Mouse (Mus musculus): ENCODE results near the gene Astn1. TPM values are rescaled to one million over a fixed set of nuclear protein-coding genes. Genes with fewer than 3 reads are reported as not detected.

The Astn1 gene
- polyA plus RNA-seq, 1 experiment from 2014 or later: 38.2 TPM

DNA sequence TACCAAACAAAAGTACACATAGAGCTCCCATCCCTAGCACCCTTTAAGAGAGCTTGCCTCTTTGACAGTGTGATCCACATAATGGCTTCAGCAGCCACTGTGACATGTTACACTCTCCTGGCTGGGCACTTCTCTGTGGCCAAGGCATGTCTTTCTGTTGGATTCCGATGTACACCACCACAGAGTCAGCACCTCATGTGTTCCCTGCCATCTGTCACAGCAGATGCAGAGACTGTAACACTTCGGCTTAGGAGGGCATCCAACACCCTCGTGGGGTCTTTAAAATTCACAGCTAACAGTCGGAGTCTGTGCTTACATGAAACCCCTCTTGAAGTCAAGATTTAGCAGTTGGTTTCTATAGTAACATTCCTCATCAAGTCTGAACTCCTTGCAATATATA is 154.5 kb downstream of the Astn1 start:
- Histone ChIP-seq H3K9me3 (ENCODE audit: control insufficient read depth, low read length) (no peaks in the 10 kb centered on the region), H3K27me3 (replicated peaks; ENCODE audit: control insufficient read depth, insufficient read depth, low read length) (no peaks in the 10 kb centered on the region), H3K4me2 (ENCODE audit: low read length) (no peak overlapping the region), H3K36me3 (ENCODE audit: control insufficient read depth, insufficient read depth, low read length) (peaks cover 11% of the 10 kb centered on the region), H3K4me1 (ENCODE audit: control insufficient read depth, insufficient read depth, low read depth, low read length) (no peaks in the 10 kb centered on the region), H3K4me3 (ENCODE audit: low read length) (no peak overlapping the region), H3K27ac (ENCODE audit: low read depth, low read length) (no peak overlapping the region), H3K9ac (ENCODE audit: low read depth, low read length) (no peak overlapping the region)
- peak; percentile 72 for ATAC-seq
- WGBS: 63% methylated on average over 4 of the region's 4 CpGs

DNA sequence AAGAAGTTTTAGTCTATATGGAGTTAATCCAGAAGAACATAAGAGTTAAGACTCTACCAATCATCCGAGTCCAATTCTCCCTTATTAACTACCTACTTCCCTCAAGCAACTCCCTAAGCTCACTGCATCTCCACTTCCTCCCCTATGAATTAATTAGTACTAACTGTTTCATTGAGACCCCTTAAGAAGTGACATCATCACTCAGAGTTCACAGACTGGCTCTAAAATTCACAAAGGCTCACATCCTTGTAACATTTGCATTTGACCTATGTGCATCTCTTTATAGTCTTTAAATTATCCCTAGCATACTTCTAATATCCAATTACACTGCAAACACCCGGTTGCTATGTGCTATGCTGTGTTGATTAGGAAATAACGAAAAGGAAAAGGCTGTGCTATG is 174.1 kb downstream of the Astn1 start:
- Histone ChIP-seq H3K4me1 (ENCODE audit: control insufficient read depth, insufficient read depth, low read depth, low read length) (no peaks in the 10 kb centered on the region), H3K36me3 (ENCODE audit: control insufficient read depth, insufficient read depth, low read length) (0 out of 2 replicates have a peak, but pooled peaks cover 3% of the 10 kb centered on the region), H3K27ac (ENCODE audit: low read depth, low read length) (no peak overlapping the region), H3K9ac (ENCODE audit: low read depth, low read length) (no peak overlapping the region), H3K9me3 (ENCODE audit: control insufficient read depth, low read length) (no peaks in the 10 kb centered on the region), H3K27me3 (replicated peaks; ENCODE audit: control insufficient read depth, insufficient read depth, low read length) (no peaks in the 10 kb centered on the region), H3K4me2 (ENCODE audit: low read length) (no peak overlapping the region), H3K4me3 (ENCODE audit: low read length) (no peak overlapping the region)
- no peak for ATAC-seq
- 51% methylated on average over 3 of the region's 3 CpGs for WGBS

DNA sequence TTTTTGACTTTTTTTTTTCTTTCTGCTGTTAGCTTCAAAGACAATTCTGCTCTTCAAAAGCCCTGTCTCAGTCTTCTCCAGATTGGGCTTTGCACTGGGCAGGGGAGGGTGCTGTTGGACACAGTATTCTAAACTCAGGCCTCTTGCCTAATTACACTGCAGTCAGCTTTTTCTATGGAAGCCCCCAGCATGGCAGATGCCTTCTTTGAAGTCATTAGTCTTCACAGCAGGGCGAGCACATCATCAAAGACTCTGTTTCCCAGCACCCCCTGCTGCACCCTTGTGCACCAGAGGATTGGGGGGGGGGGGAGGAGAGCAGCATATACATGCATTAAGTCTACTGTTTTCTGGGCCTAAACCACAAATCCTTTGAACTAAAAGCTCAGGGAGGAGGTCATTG is 174.8 kb downstream of the Astn1 start:
- 8% methylated on average over 1 of the region's 1 CpGs for WGBS
- Histone ChIP-seq H3K9me3 (ENCODE audit: control insufficient read depth, low read length) (no peaks in the 10 kb centered on the region), H3K27me3 (replicated peaks; ENCODE audit: control insufficient read depth, insufficient read depth, low read length) (no peaks in the 10 kb centered on the region), H3K4me1 (ENCODE audit: control insufficient read depth, insufficient read depth, low read depth, low read length) (no peaks in the 10 kb centered on the region), H3K36me3 (ENCODE audit: control insufficient read depth, insufficient read depth, low read length) (0 out of 2 replicates have a peak, but pooled peaks cover 3% of the 10 kb centered on the region), H3K4me2 (ENCODE audit: low read length) (no peak overlapping the region), H3K9ac (ENCODE audit: low read depth, low read length) (no peak overlapping the region), H3K27ac (ENCODE audit: low read depth, low read length) (no peak overlapping the region), H3K4me3 (ENCODE audit: low read length) (no peak overlapping the region)
- peak; percentile 63 for ATAC-seq

DNA sequence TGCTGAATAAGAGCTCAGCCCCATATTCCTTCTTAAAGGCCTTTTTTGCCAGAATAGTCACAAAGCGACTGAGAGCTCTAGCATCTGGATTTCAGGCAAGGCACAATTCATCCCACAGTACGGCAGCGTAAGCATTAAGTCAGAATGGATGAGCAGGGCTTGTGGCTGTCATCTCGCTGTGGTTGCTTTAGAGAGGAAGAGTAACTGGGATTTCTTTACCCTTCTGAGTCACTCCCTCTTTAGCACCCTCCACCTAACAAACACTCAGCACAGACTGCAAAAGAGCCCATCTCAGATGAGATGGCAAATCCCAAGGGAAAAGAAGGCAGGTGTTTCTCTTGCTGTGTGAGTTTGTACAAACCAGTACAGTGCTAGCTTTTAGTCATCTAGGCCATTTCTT is 183.0 kb downstream of the Astn1 start:
- H3K27me3 ChIP-seq (replicated peaks; ENCODE audit: control insufficient read depth, insufficient read depth, low read length): no peaks in the 10 kb centered on the region
- no peak overlapping the region for H3K4me2 ChIP-seq (ENCODE audit: low read length)
- H3K9me3 ChIP-seq (ENCODE audit: control insufficient read depth, low read length): no peaks in the 10 kb centered on the region
- 65% methylated on average over 4 of the region's 4 CpGs for WGBS
- no peak overlapping the region for H3K9ac ChIP-seq (ENCODE audit: low read depth, low read length)
- H3K36me3 ChIP-seq (ENCODE audit: control insufficient read depth, insufficient read depth, low read length): peaks cover 6% of the 10 kb centered on the region; the same call in 1 of the 2 replicates
- no peak overlapping the region for H3K4me3 ChIP-seq (ENCODE audit: low read length)
- no peak for ATAC-seq
- 0 out of 2 replicates have a peak, but pooled peaks cover 3% of the 10 kb centered on the region for H3K4me1 ChIP-seq (ENCODE audit: control insufficient read depth, insufficient read depth, low read depth, low read length)
- no peak overlapping the region for H3K27ac ChIP-seq (ENCODE audit: low read depth, low read length)

DNA sequence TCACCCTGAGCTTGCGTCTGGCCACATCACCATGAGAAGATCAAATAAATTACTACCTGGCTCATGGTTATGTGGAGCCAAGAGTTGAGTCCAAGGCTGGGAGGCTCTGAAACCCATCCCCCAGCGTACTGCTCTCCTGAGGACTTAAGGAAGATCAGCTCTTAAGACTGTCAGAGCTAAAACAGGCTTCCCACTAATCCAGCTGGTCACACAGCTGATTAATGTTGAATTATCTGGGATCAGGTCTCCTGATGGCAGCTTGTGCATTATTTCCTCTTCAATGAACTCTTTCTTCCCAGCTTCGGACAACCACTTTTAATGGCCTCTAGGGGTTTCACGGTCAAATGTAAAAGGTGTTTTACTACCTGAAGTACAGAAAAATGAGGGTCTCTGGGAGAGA is 184.4 kb downstream of the Astn1 start:
- Histone ChIP-seq H3K27me3 (replicated peaks; ENCODE audit: control insufficient read depth, insufficient read depth, low read length) (no peaks in the 10 kb centered on the region), H3K4me2 (ENCODE audit: low read length) (no peak overlapping the region), H3K4me1 (ENCODE audit: control insufficient read depth, insufficient read depth, low read depth, low read length) (0 out of 2 replicates have a peak, but pooled peaks cover 3% of the 10 kb centered on the region), H3K4me3 (ENCODE audit: low read length) (no peak overlapping the region), H3K27ac (ENCODE audit: low read depth, low read length) (no peak overlapping the region; the same call in 1 of the 2 replicates), H3K36me3 (ENCODE audit: control insufficient read depth, insufficient read depth, low read length) (peaks cover 4% of the 10 kb centered on the region; the same call in 1 of the 2 replicates), H3K9ac (ENCODE audit: low read depth, low read length) (no peak overlapping the region), H3K9me3 (ENCODE audit: control insufficient read depth, low read length) (no peaks in the 10 kb centered on the region)
- no peak for ATAC-seq
- 39% methylated on average over 4 of the region's 4 CpGs for WGBS

DNA sequence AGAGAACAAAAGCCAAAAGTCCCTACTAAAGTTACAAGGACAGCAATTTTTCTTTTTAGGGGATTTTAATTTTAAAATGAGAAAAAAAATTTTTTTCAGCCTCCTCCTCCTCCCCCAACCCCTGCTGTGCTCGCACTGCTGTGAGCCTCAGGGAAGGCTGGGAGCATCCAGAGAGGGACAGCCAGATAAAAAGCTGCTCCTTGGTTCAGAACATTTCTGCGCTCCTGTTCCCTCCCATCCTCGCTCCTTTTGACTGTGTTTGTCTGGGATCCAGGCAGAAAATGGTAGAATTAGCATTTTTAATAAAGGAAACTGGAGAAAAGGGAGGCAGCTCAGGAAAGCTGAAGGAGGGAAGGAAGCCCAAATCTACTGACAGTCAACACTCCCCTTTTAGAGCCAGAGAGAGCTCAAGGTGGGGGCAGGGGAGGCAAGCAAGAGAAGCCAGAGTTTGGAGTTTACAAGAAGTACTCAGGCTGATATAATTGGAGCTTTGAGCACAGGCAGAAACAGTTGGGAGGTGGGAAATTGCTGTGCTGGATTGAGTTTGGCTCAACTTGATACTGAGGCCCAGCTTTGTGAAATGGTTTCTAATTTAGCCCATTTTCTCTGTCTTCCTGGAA is 185.6 kb downstream of the Astn1 start:
- Histone ChIP-seq H3K27ac (ENCODE audit: low read depth, low read length) (peak overlapping the region; percentile 63), H3K4me2 (ENCODE audit: low read length) (no peak overlapping the region), H3K4me1 (ENCODE audit: control insufficient read depth, insufficient read depth, low read depth, low read length) (0 out of 2 replicates have a peak, but pooled peaks cover 3% of the 10 kb centered on the region), H3K27me3 (replicated peaks; ENCODE audit: control insufficient read depth, insufficient read depth, low read length) (no peaks in the 10 kb centered on the region), H3K4me3 (ENCODE audit: low read length) (no peak overlapping the region), H3K36me3 (ENCODE audit: control insufficient read depth, insufficient read depth, low read length) (peaks cover 4% of the 10 kb centered on the region; the same call in 1 of the 2 replicates), H3K9ac (ENCODE audit: low read depth, low read length) (no peak overlapping the region), H3K9me3 (ENCODE audit: control insufficient read depth, low read length) (no peaks in the 10 kb centered on the region)
- WGBS: 23% methylated on average over 3 of the region's 3 CpGs
- ATAC-seq: peak; percentile 83

DNA sequence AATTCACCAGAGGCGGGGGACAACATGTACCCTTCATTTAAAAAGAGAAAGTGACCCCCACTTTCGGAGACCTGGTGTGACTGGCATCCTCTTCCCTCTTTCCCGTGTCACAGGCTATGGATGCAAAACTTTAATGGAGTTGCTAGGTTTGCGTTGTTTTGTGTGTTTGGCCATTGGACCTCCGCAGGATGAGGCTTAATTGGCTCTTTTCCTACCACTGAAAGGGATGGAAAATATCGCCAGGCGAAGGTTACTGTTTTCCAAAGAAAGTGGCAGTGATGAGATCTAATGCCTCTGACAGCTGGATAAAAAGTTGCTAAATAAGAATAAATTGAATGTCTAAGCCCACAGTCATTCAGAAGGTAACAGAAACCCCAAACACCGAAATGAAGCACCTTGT is 186.2 kb downstream of the Astn1 start:
- Histone ChIP-seq H3K27me3 (replicated peaks; ENCODE audit: control insufficient read depth, insufficient read depth, low read length) (no peaks in the 10 kb centered on the region), H3K9me3 (ENCODE audit: control insufficient read depth, low read length) (no peaks in the 10 kb centered on the region), H3K27ac (ENCODE audit: low read depth, low read length) (peak overlapping the region; percentile 63; the same call in 1 of the 2 replicates), H3K36me3 (ENCODE audit: control insufficient read depth, insufficient read depth, low read length) (peaks cover 4% of the 10 kb centered on the region; the same call in 1 of the 2 replicates), H3K9ac (ENCODE audit: low read depth, low read length) (no peak overlapping the region), H3K4me1 (ENCODE audit: control insufficient read depth, insufficient read depth, low read depth, low read length) (0 out of 2 replicates have a peak, but pooled peaks cover 3% of the 10 kb centered on the region), H3K4me3 (ENCODE audit: low read length) (no peak overlapping the region), H3K4me2 (ENCODE audit: low read length) (no peak overlapping the region)
- ATAC-seq: no peak
- WGBS: 69% methylated on average over 8 of the region's 8 CpGs

DNA sequence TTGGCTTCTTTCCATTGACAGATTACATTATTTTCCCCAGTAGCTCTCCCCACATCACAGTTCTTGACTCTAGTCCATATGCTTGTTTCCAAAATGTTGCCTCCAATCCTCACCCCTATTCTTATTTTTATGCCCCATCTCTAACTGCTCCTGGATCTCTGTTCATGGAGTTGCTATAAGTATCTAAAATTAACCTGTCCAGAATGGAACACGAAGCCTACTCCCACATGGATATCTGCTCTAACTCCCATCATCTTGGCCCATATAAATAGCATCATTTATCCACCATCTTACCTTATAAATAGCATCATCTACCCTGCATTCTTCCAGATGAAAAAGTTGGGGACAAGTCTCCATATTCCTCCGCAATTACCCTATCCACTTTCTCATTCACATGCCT is 187.5 kb downstream of the Astn1 start:
- Histone ChIP-seq H3K4me3 (ENCODE audit: low read length) (no peak overlapping the region), H3K4me2 (ENCODE audit: low read length) (no peak overlapping the region), H3K4me1 (ENCODE audit: control insufficient read depth, insufficient read depth, low read depth, low read length) (0 out of 2 replicates have a peak, but pooled peaks cover 3% of the 10 kb centered on the region), H3K36me3 (ENCODE audit: control insufficient read depth, insufficient read depth, low read length) (peaks cover 4% of the 10 kb centered on the region; the same call in 1 of the 2 replicates), H3K9ac (ENCODE audit: low read depth, low read length) (no peak overlapping the region), H3K9me3 (ENCODE audit: control insufficient read depth, low read length) (no peaks in the 10 kb centered on the region), H3K27me3 (replicated peaks; ENCODE audit: control insufficient read depth, insufficient read depth, low read length) (no peaks in the 10 kb centered on the region), H3K27ac (ENCODE audit: low read depth, low read length) (no peak overlapping the region)
- 95% methylated on average over 2 of the region's 2 CpGs for WGBS
- no peak for ATAC-seq

DNA sequence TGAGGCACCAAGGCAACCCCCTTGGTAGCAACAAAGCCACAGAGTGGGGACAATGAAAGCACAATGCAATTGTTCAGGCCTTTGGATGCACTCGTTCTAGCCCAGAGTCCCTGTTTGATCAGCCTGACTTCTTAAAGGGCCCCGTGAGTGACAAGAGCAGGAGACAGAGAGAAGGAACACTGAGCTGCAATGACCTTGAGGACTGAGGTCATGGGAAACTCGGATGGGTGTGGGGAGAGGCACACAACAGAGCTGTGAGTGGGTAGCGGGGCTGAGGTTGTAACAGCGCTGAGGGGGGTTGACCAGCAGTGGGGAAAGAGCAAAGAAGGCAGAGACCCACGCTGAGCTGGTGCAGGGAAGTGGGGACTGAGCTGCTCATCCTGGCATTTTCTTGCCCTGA is 189.9 kb downstream of the Astn1 start:
- no peak overlapping the region for H3K4me3 ChIP-seq (ENCODE audit: low read length)
- no peak overlapping the region for H3K9ac ChIP-seq (ENCODE audit: low read depth, low read length)
- 0 out of 2 replicates have a peak, but pooled peaks cover 3% of the 10 kb centered on the region for H3K4me1 ChIP-seq (ENCODE audit: control insufficient read depth, insufficient read depth, low read depth, low read length)
- no peak overlapping the region for H3K27ac ChIP-seq (ENCODE audit: low read depth, low read length)
- ATAC-seq: no peak
- peaks cover 4% of the 10 kb centered on the region; the same call in 1 of the 2 replicates for H3K36me3 ChIP-seq (ENCODE audit: control insufficient read depth, insufficient read depth, low read length)
- H3K4me2 ChIP-seq (ENCODE audit: low read length): no peak overlapping the region
- WGBS: 17% methylated on average over 6 of the region's 6 CpGs
- H3K27me3 ChIP-seq (replicated peaks; ENCODE audit: control insufficient read depth, insufficient read depth, low read length): no peaks in the 10 kb centered on the region
- H3K9me3 ChIP-seq (ENCODE audit: control insufficient read depth, low read length): no peaks in the 10 kb centered on the region

All from hindbrain, embryonic 16.5 days (tissue).